Mouse (Mus musculus) midbrain, embryonic 15.5 days (tissue): Measurements from ENCODE around the gene Luc7l. TPM values are rescaled to one million over a fixed set of nuclear protein-coding genes. Genes with fewer than 3 reads are reported as not detected.

Experiments used
- polyA plus RNA-seq: library from polyadenylated mRNA; unstranded; fragments of >200 nt; fragmentation: Nextera tagmentation; extraction: Ambion mirVana; gene quantifications from 2 replicates; pipeline ENCODE4 v1.2.1, GENCODE M21; 2015

Gene Luc7l
- polyA plus RNA-seq, 1 experiment from 2014 or later: 123 TPM

Other genes starting within 250 kb of the Luc7l start
- 32.2 and 32.6 TPM in 2 replicates for gene Rab11fip3, start 183.3 kb upstream of the Luc7l start, polyA plus RNA-seq
- 34.2 and 36.3 TPM in 2 replicates for gene Decr2, start 162.6 kb upstream of the Luc7l start, polyA plus RNA-seq
- gene Nme4, start 157.3 kb upstream of the Luc7l start, polyA plus RNA-seq: 24.7 and 25.1 TPM in 2 replicates
- gene Tmem8, start 139.6 kb upstream of the Luc7l start, polyA plus RNA-seq: 4.0 and 4.6 TPM in 2 replicates
- 172 and 179 TPM in 2 replicates for gene Mrpl28, start 129.4 kb upstream of the Luc7l start, polyA plus RNA-seq
- 23.5 and 27.8 TPM in 2 replicates for gene Axin1, start 114.2 kb upstream of the Luc7l start, polyA plus RNA-seq
- 0.13 and 0.38 TPM in 2 replicates for gene Pdia2, start 53.8 kb upstream of the Luc7l start, polyA plus RNA-seq
- gene Rgs11, start 49.9 kb upstream of the Luc7l start, polyA plus RNA-seq: 7.6 and 8.3 TPM in 2 replicates
- gene Arhgdig, start 45.1 kb upstream of the Luc7l start, polyA plus RNA-seq: 124 and 125 TPM in 2 replicates
- gene Fam234a, start 8.7 kb upstream of the Luc7l start, polyA plus RNA-seq: 31.7 and 33.8 TPM in 2 replicates
- gene Neurl1b, start 161.9 kb downstream of the Luc7l start, polyA plus RNA-seq: 1.9 and 2.2 TPM in 2 replicates